Mouse (Mus musculus): ENCODE measurements around the gene Col19a1.

The Col19a1 gene

GRCm38 (mm10) chr1:24458015-24458414 is 129.3 kb downstream of the Col19a1 start:
- DNase-seq, result no peak

GRCm38 (mm10) chr1:24452572-24453269 is 134.6 kb downstream of the Col19a1 start:
- DNase-seq, result no peak

GRCm38 (mm10) chr1:24452159-24452558 is 135.1 kb downstream of the Col19a1 start:
- DNase-seq, result peak; percentile 38

- DNase-seq, result no peak
Measured at GRCm38 (mm10) chr1:24437425-24437824, 149.8 kb downstream of the Col19a1 start.

- no peak for DNase-seq
Measured at GRCm38 (mm10) chr1:24428306-24428705, 159.0 kb downstream of the Col19a1 start.

- peak; percentile 27 for DNase-seq
Measured at GRCm38 (mm10) chr1:24378125-24378821, 209.0 kb downstream of the Col19a1 start.

- peak; percentile 49 for DNase-seq
Measured at GRCm38 (mm10) chr1:24374902-24375301, 212.4 kb downstream of the Col19a1 start.

GRCm38 (mm10) chr1:24373671-24374070 is 213.6 kb downstream of the Col19a1 start:
- DNase-seq, result no peak

GRCm38 (mm10) chr1:24372471-24373258 is 214.6 kb downstream of the Col19a1 start:
- no peak for DNase-seq

GRCm38 (mm10) chr1:24367570-24368517 is 219.4 kb downstream of the Col19a1 start:
- DNase-seq, result peak; percentile 21

GRCm38 (mm10) chr1:24364775-24365174 is 222.5 kb downstream of the Col19a1 start:
- no peak for DNase-seq

GRCm38 (mm10) chr1:24361990-24362635 is 225.2 kb downstream of the Col19a1 start:
- DNase-seq, result no peak

GRCm38 (mm10) chr1:24349462-24350217 is 237.6 kb downstream of the Col19a1 start:
- no peak for DNase-seq

GRCm38 (mm10) chr1:24347621-24348160 is 239.6 kb downstream of the Col19a1 start:
- peak; percentile 8 for DNase-seq

- DNase-seq, result no peak
Measured at GRCm38 (mm10) chr1:24337556-24338275, 249.6 kb downstream of the Col19a1 start.

GRCm38 (mm10) chr1:24336051-24336450 is 251.2 kb downstream of the Col19a1 start:
- no peak for DNase-seq

GRCm38 (mm10) chr1:24316961-24317589 is 270.2 kb downstream of the Col19a1 start:
- DNase-seq, result no peak

- DNase-seq, result no peak
Measured at GRCm38 (mm10) chr1:24316490-24316889, 270.8 kb downstream of the Col19a1 start.

- no peak for DNase-seq
Measured at GRCm38 (mm10) chr1:24310847-24311246, 276.4 kb downstream of the Col19a1 start.

- DNase-seq, result no peak
Measured at GRCm38 (mm10) chr1:24310193-24310592, 277.1 kb downstream of the Col19a1 start.
